Mouse (Mus musculus) cortical plate, adult 2 months (tissue): ENCODE results near the gene Isg20l2. TPM values are rescaled to one million over a fixed set of nuclear protein-coding genes. Genes with fewer than 3 reads are reported as not detected.
A peak's percentile ranks its signal among the peaks of the same experiment; 100 is the strongest.

ENCODE experiments used
- H3K27ac ChIP-seq: fragments of 200-500 bp; 2 replicates; pipeline ENCODE4 v1.5.1; 2012; ENCODE audit warnings: low read length, control low read depth, inconsistent platforms; ENCODE audit not compliant: insufficient read depth
- H3K4me1 ChIP-seq: fragments of 200-500 bp; 2 replicates; pipeline ENCODE4 v1.6.1; 2011; ENCODE audit warnings: low read length; ENCODE audit not compliant: control insufficient read depth, insufficient read depth
- H3K4me3 ChIP-seq: fragments of 200-500 bp; 2 replicates; pipeline ENCODE4 v1.5.1; 2011; ENCODE audit warnings: mild to moderate bottlenecking, low read length, control low read depth; ENCODE audit not compliant: insufficient read depth
- CTCF ChIP-seq: fragments of 200-500 bp; IDR thresholded peaks from 2 replicates; pipeline ENCODE4 v1.5.1; 2011; ENCODE audit warnings: mild to moderate bottlenecking, control low read depth, low read length; ENCODE audit not compliant: insufficient read depth; ENCODE audit errors: extremely low read depth
- POLR2A ChIP-seq: fragments of 200-500 bp; IDR thresholded peaks from 2 replicates; pipeline ENCODE4 v1.6.1; 2011; ENCODE audit warnings: mild to moderate bottlenecking, low read length, control low read depth; ENCODE audit not compliant: insufficient read depth; ENCODE audit errors: extremely low read depth
- polyA plus RNA-seq: library from polyadenylated mRNA; depleted of rRNA; stranded (reverse); fragments of >200 nt; gene quantifications from 2 replicates; pipeline ENCODE4 v1.2.3, GENCODE M21; 2012

The Isg20l2 gene
- polyA plus RNA-seq, 1 experiment: 12.0 TPM

- Histone ChIP-seq H3K4me1 (peaks cover 2% of the 10 kb centered on the region; the same call in 1 of the 2 replicates), H3K4me3 (no peak overlapping the region), H3K27ac (no peak overlapping the region)
- no peak for TF ChIP-seq CTCF
- TF ChIP-seq POLR2A: no peak
These were observed 42.7 kb downstream of the Isg20l2 start for GRCm38 (mm10) chr3:87972776-87973175.

GRCm38 (mm10) chr3:87973593-87974380 lies 43.7 kb downstream of the Isg20l2 start:
- TF ChIP-seq CTCF (no peak), POLR2A (no peak)
- Histone ChIP-seq H3K4me3 (no peak overlapping the region), H3K27ac (no peak overlapping the region), H3K4me1 (peaks cover 2% of the 10 kb centered on the region; the same call in 1 of the 2 replicates)

- TF ChIP-seq CTCF: no peak
- TF ChIP-seq POLR2A: no peak
- H3K27ac ChIP-seq: no peak overlapping the region
- H3K4me1 ChIP-seq: peaks cover 2% of the 10 kb centered on the region; the same call in 1 of the 2 replicates
- no peak overlapping the region for H3K4me3 ChIP-seq
These were observed 44.4 kb downstream of the Isg20l2 start for GRCm38 (mm10) chr3:87974381-87974987.

- no peaks in the 10 kb centered on the region for H3K4me1 ChIP-seq
- no peak for TF ChIP-seq CTCF
- TF ChIP-seq POLR2A: no peak
- H3K4me3 ChIP-seq: no peak overlapping the region
- no peak overlapping the region for H3K27ac ChIP-seq
These were observed 49.4 kb downstream of the Isg20l2 start for GRCm38 (mm10) chr3:87979493-87979892.

- Histone ChIP-seq H3K4me1 (no peaks in the 10 kb centered on the region), H3K27ac (no peak overlapping the region), H3K4me3 (no peak overlapping the region)
- TF ChIP-seq POLR2A: no peak
- no peak for TF ChIP-seq CTCF
These were observed 50.0 kb downstream of the Isg20l2 start for GRCm38 (mm10) chr3:87980085-87980484.

- TF ChIP-seq POLR2A (no peak), CTCF (no peak)
- no peaks in the 10 kb centered on the region for H3K4me1 ChIP-seq
- no peak overlapping the region for H3K27ac ChIP-seq
- no peak overlapping the region for H3K4me3 ChIP-seq
These were observed 50.6 kb downstream of the Isg20l2 start for GRCm38 (mm10) chr3:87980728-87981127.

- Histone ChIP-seq H3K4me1 (no peaks in the 10 kb centered on the region), H3K27ac (no peak overlapping the region)
- TF ChIP-seq POLR2A (no peak), CTCF (no peak)
These were observed 51.2 kb downstream of the Isg20l2 start for GRCm38 (mm10) chr3:87981214-87981760.

GRCm38 (mm10) chr3:87981894-87982835 lies 52.1 kb downstream of the Isg20l2 start:
- no peak for TF ChIP-seq CTCF
- TF ChIP-seq POLR2A: no peak
- peak overlapping the region; percentile 80 for H3K27ac ChIP-seq
- no peaks in the 10 kb centered on the region for H3K4me1 ChIP-seq
- no peak overlapping the region for H3K4me3 ChIP-seq

More at GRCm38 (mm10) chr3:87981214-87981760, 51.2 kb downstream of the Isg20l2 start:
- H3K4me3 ChIP-seq: no peak overlapping the region

- no peak for TF ChIP-seq CTCF
- TF ChIP-seq POLR2A: no peak
- H3K4me3 ChIP-seq: no peak overlapping the region
- no peaks in the 10 kb centered on the region for H3K4me1 ChIP-seq
- H3K27ac ChIP-seq: peak overlapping the region; percentile 80; the same call in 1 of the 2 replicates
These were observed 52.9 kb downstream of the Isg20l2 start for GRCm38 (mm10) chr3:87982836-87983601.
